Mouse (Mus musculus) stomach, embryonic 14.5 days (tissue): ENCODE data around the gene Daam1. TPM values are rescaled to one million over a fixed set of nuclear protein-coding genes. Genes with fewer than 3 reads are reported as not detected.
A peak's percentile ranks its signal among the peaks of the same experiment; 100 is the strongest.

Experiments
- ATAC-seq: fragments of 200-750 bp; cut with Nextera tagmentation; 2 replicates; pipeline ENCODE4 v1.8.0; 2017; ENCODE audit warnings: low read depth, moderate TSS enrichment; ENCODE audit not compliant: insufficient number of reproducible peaks, insufficient read depth, low FRiP score
- H3K27ac ChIP-seq: fragments of 300-500 bp; sonication (generic); 2 replicates; pipeline ENCODE4 v1.5.1; 2014; ENCODE audit warnings: mild to moderate bottlenecking, low read length, moderate library complexity, mixed read lengths
- H3K27me3 ChIP-seq: fragments of 300-500 bp; sonication (generic); 2 replicates; pipeline ENCODE4 v1.6.1; 2014; ENCODE audit warnings: low read length, control low read depth, mixed read lengths; ENCODE audit not compliant: control insufficient read depth, insufficient read depth
- H3K36me3 ChIP-seq: fragments of 300-500 bp; sonication (generic); 2 replicates; pipeline ENCODE4 v1.6.1; 2014; ENCODE audit warnings: mild to moderate bottlenecking, control low read depth, low read length, moderate library complexity, mixed read lengths; ENCODE audit not compliant: control insufficient read depth, insufficient read depth
- H3K4me1 ChIP-seq: fragments of 300-500 bp; sonication (generic); 2 replicates; pipeline ENCODE4 v1.6.1; 2014; ENCODE audit warnings: low read length, control low read depth, mixed read lengths; ENCODE audit not compliant: control insufficient read depth, insufficient read depth
- H3K4me2 ChIP-seq: fragments of 300-500 bp; sonication (generic); replicated peaks from 2 replicates; pipeline ENCODE4 v1.6.1; 2014; ENCODE audit warnings: low read depth, low read length, control low read depth
- H3K4me3 ChIP-seq: fragments of 300-500 bp; sonication (generic); 2 replicates; pipeline ENCODE4 v1.5.1; 2014; ENCODE audit warnings: low read depth, low read length, control low read depth
- H3K9ac ChIP-seq: fragments of 300-500 bp; sonication (generic); replicated peaks from 2 replicates; pipeline ENCODE4 v1.6.1; 2014; ENCODE audit warnings: low read depth, mild to moderate bottlenecking, control low read depth, low read length, moderate library complexity, mixed read lengths
- H3K9me3 ChIP-seq: fragments of 300-500 bp; sonication (generic); 2 replicates; pipeline ENCODE4 v1.6.1; 2016; ENCODE audit warnings: low read depth, low read length, control low read depth; ENCODE audit not compliant: control insufficient read depth
- WGBS: fragments of 180-500 bp; shearing (Covaris S2); extraction: QIAGEN DNeasy Blood & Tissue Kit; methylation state at CpG from one replicate; pipeline ENCODE4 v1.1.7; 2014; 5-methylcytosine and 5-hydroxymethylcytosine counted together
- polyA plus RNA-seq: library from polyadenylated mRNA; unstranded; fragments of >200 nt; fragmentation: Nextera tagmentation; extraction: Ambion mirVana; gene quantifications from 2 replicates; pipeline ENCODE4 v1.2.1, GENCODE M21; 2014

Gene Daam1
- polyA plus RNA-seq, 1 experiment from 2014 or later = 18.6 TPM

DNA sequence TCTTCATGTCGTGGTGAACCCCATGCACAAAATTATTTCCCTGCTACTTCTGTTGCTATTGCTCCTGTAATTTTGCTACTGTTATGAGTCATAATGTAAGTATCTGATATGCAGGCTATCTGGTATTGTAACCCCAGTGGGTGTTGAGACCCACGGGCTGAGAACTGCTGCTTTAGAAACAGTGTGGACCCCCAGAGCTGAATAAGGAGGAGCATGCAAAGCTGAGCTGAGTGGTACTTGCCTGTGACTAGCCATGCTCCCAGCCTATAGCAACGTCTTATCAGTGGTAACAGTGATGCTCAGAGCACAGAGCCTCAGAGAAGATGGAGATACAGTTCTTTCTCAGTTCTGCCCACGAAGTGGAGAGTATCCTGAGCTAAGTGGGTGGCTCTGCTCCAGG, 35.3 kb upstream of the Daam1 start:
- no peak overlapping the region for H3K27ac ChIP-seq
- no peak for ATAC-seq
- no peak overlapping the region for H3K4me2 ChIP-seq
- H3K36me3 ChIP-seq = no peaks in the 10 kb centered on the region
- H3K4me1 ChIP-seq = no peaks in the 10 kb centered on the region; the same call in 1 of the 2 replicates
- WGBS = 48% methylated on average over 4 of the region's 4 CpGs
- no peak overlapping the region for H3K9ac ChIP-seq
- H3K9me3 ChIP-seq = no peaks in the 10 kb centered on the region
- no peaks in the 10 kb centered on the region for H3K27me3 ChIP-seq
- H3K4me3 ChIP-seq = no peak overlapping the region

- no peaks in the 10 kb centered on the region; the same call in 1 of the 2 replicates for H3K4me1 ChIP-seq
- ATAC-seq = no peak
- H3K4me2 ChIP-seq = no peak overlapping the region
- H3K27ac ChIP-seq = no peak overlapping the region
- no peaks in the 10 kb centered on the region for H3K27me3 ChIP-seq
- no peak overlapping the region for H3K4me3 ChIP-seq
- H3K9ac ChIP-seq = no peak overlapping the region
- WGBS = 5% methylated on average over 7 of the region's 7 CpGs
- H3K9me3 ChIP-seq = no peaks in the 10 kb centered on the region
- no peaks in the 10 kb centered on the region for H3K36me3 ChIP-seq
Observed at GRCm38 (mm10) chr12:71796517-71796916, 34.4 kb upstream of the Daam1 start.

GRCm38 (mm10) chr12:71807306-71807705, 23.6 kb upstream of the Daam1 start:
- Histone ChIP-seq H3K27me3 (no peaks in the 10 kb centered on the region), H3K9ac (no peak overlapping the region), H3K4me1 (no peaks in the 10 kb centered on the region), H3K4me2 (no peak overlapping the region), H3K27ac (no peak overlapping the region), H3K9me3 (no peaks in the 10 kb centered on the region), H3K4me3 (no peak overlapping the region), H3K36me3 (no peaks in the 10 kb centered on the region)
- no peak for ATAC-seq
- 63% methylated on average over 9 of the region's 9 CpGs for WGBS

- Histone ChIP-seq H3K4me2 (no peak overlapping the region), H3K27me3 (no peaks in the 10 kb centered on the region), H3K4me3 (no peak overlapping the region), H3K4me1 (no peaks in the 10 kb centered on the region), H3K36me3 (no peaks in the 10 kb centered on the region), H3K27ac (peak overlapping the region; percentile 12; the same call in 1 of the 2 replicates), H3K9me3 (no peaks in the 10 kb centered on the region), H3K9ac (no peak overlapping the region)
- 68% methylated on average over 9 of the region's 9 CpGs for WGBS
- no peak for ATAC-seq
Observed at GRCm38 (mm10) chr12:71808631-71809030, 22.2 kb upstream of the Daam1 start.

GRCm38 (mm10) chr12:71809550-71809949, 21.3 kb upstream of the Daam1 start:
- Histone ChIP-seq H3K27ac (no peak overlapping the region), H3K36me3 (no peaks in the 10 kb centered on the region), H3K4me1 (no peaks in the 10 kb centered on the region)

DNA sequence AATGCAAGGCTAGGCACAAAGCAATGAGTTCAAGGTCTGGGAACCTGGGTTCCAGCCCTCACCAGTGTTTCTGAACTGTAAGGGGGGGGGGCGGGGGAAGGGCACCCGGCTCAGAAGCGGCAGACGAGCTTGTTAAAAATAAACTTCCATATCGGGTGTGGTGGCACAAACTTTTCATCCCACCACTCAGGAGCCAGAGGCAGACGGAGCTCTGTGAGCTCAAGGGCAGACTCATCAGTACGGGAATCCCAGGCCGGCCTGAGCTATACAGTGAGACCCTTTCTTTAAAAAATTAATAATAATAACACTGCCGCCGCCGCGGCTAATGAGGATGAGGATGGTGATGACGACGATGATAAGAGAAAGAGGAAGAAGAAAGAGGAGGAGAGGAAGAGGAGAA, 18.3 kb upstream of the Daam1 start:
- 78% methylated on average over 14 of the region's 14 CpGs for WGBS

More at GRCm38 (mm10) chr12:71809550-71809949, 21.3 kb upstream of the Daam1 start:
- Histone ChIP-seq H3K4me3 (no peak overlapping the region), H3K4me2 (no peak overlapping the region), H3K9me3 (no peaks in the 10 kb centered on the region), H3K9ac (no peak overlapping the region), H3K27me3 (no peaks in the 10 kb centered on the region)
- 94% methylated on average over 3 of the region's 3 CpGs for WGBS
- no peak for ATAC-seq

GRCm38 (mm10) chr12:71813251-71813650, 17.6 kb upstream of the Daam1 start:
- Histone ChIP-seq H3K4me3 (no peak overlapping the region), H3K9ac (no peak overlapping the region), H3K27me3 (no peaks in the 10 kb centered on the region), H3K9me3 (no peaks in the 10 kb centered on the region), H3K4me1 (no peaks in the 10 kb centered on the region), H3K4me2 (no peak overlapping the region), H3K27ac (no peak overlapping the region), H3K36me3 (no peaks in the 10 kb centered on the region)
- 86% methylated on average over 9 of the region's 9 CpGs for WGBS
- no peak for ATAC-seq

More for the DNA sequence above, 18.3 kb upstream of the Daam1 start:
- H3K4me2 ChIP-seq = no peak overlapping the region
- no peak overlapping the region for H3K9ac ChIP-seq
- no peaks in the 10 kb centered on the region for H3K9me3 ChIP-seq
- ATAC-seq = no peak
- H3K27me3 ChIP-seq = no peaks in the 10 kb centered on the region
- H3K27ac ChIP-seq = no peak overlapping the region
- H3K4me3 ChIP-seq = no peak overlapping the region
- no peaks in the 10 kb centered on the region for H3K4me1 ChIP-seq
- no peaks in the 10 kb centered on the region for H3K36me3 ChIP-seq

DNA sequence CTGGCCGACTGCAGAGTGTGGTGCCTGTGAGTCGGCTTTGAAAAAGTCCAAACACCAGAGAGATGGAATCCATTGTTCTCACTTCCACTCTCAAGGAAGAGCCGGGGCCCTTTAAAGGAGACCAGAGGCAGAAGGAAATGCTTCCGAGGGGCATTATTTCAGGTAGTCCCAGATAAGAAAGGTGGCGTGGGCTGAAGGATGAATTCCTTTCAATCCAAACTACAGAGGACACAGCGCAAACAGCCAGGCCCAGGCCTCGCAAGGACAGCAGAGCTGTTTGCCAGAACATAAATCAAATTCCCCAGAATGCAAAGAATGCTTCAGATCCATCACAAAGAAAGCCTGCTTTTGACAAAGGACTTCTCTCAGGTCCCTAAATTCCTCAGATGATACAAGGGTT, 17.1 kb upstream of the Daam1 start:
- H3K9me3 ChIP-seq = no peaks in the 10 kb centered on the region
- no peak overlapping the region for H3K4me3 ChIP-seq
- no peak overlapping the region for H3K9ac ChIP-seq
- H3K27ac ChIP-seq = no peak overlapping the region
- H3K4me2 ChIP-seq = no peak overlapping the region
- no peaks in the 10 kb centered on the region for H3K4me1 ChIP-seq
- no peak for ATAC-seq
- no peaks in the 10 kb centered on the region for H3K27me3 ChIP-seq
- WGBS = 31% methylated on average over 7 of the region's 7 CpGs
- H3K36me3 ChIP-seq = no peaks in the 10 kb centered on the region

DNA sequence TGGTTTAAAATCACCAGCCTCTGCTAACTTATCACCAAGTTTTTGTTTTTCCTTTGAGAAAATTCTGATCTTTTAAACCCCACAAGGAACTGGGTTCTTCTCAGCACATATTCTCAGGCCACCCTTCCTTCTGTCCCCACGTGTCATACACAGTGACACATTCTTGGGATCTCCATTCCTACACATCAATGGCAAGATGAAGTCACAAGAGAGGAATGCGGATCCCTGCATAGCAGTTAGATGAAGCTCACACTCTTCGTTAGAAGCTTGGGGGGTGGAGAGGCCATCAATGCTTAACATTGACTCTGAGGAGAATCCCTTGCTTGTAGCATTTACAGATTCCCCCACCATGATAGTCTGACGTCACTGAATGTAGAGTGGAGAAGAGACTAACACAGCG, 10.8 kb upstream of the Daam1 start:
- ATAC-seq = no peak
- Histone ChIP-seq H3K9ac (no peak overlapping the region), H3K9me3 (no peaks in the 10 kb centered on the region), H3K4me1 (no peaks in the 10 kb centered on the region), H3K4me3 (no peak overlapping the region), H3K27ac (no peak overlapping the region), H3K4me2 (no peak overlapping the region), H3K36me3 (no peaks in the 10 kb centered on the region), H3K27me3 (no peaks in the 10 kb centered on the region)
- 79% methylated on average over 5 of the region's 5 CpGs for WGBS
